Mouse (Mus musculus) embryonic fibroblast, embryonic 13.5 days (primary cell): Measurements from ENCODE around the gene 4933409G03Rik. TPM values are rescaled to one million over a fixed set of nuclear protein-coding genes. Genes with fewer than 3 reads are reported as not detected.
A peak's percentile ranks its signal among the peaks of the same experiment; 100 is the strongest.
"Not testable (repeated sequence)": the region's sequence is repeated elsewhere in the genome, so short reads cannot be mapped to it uniquely, and the experiment has no call there.

Experiments
- H3K27ac ChIP-seq: 2 replicates; pipeline ENCODE4 v1.5.1; 2012; ENCODE audit warnings: low read length, control low read depth, inconsistent platforms; ENCODE audit not compliant: insufficient read depth
- H3K4me1 ChIP-seq: 2 replicates; pipeline ENCODE4 v1.6.1; 2011; ENCODE audit warnings: low read length; ENCODE audit not compliant: control insufficient read depth, insufficient read depth
- H3K4me3 ChIP-seq: 2 replicates; pipeline ENCODE4 v1.5.1; 2011; ENCODE audit warnings: mild to moderate bottlenecking, control low read depth, low read length; ENCODE audit not compliant: insufficient read depth
- CTCF ChIP-seq: IDR thresholded peaks from 2 replicates; pipeline ENCODE4 v1.5.1; 2011; ENCODE audit warnings: mild to moderate bottlenecking, control low read depth, low read length, moderate library complexity, borderline replicate concordance; ENCODE audit not compliant: insufficient read depth
- POLR2A ChIP-seq: IDR thresholded peaks from 2 replicates; pipeline ENCODE4 v1.6.1; 2011; ENCODE audit warnings: low read depth, mild to moderate bottlenecking, control low read depth, low read length, moderate library complexity
- polyA plus RNA-seq: library from polyadenylated mRNA; stranded (reverse); fragments of >200 nt; gene quantifications from 2 replicates; pipeline ENCODE4 v1.2.4, GENCODE M21; 2011; ENCODE audit warnings: low read depth; ENCODE audit not compliant: missing spikeins, insufficient read length

The 4933409G03Rik gene
- polyA plus RNA-seq: not detected in 2 replicates

DNA sequence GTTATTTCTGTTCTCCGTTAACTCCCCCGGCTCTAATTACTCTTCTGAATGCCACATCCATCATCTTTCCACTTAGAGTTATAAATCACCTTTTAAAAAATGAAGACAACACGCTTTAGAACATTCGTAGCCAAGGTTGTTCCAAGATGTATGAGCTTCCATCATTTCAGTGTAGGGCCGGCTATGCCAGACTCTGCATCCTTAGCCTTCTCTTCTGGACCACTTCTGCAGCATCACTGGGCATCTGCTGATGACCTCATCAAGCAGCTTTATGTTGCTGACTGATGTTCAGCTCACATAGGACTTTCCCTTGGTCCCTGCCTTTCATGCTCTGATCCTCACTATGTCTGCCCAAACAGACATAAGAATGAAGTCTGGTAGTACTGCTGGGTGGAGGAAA lies at the start of gene 4933409G03Rik:
Gene 4933409G03Rik, plus strand, starts transcription at position 301 of the 400 bp plus-strand sequence.
- Histone ChIP-seq H3K27ac (no peak within 1 kb of the TSS), H3K4me3 (no peak within 1 kb of the TSS), H3K4me1 (no peaks in the 10 kb centered on the region)
- no peak for TF ChIP-seq CTCF
- TF ChIP-seq POLR2A: no peak

DNA sequence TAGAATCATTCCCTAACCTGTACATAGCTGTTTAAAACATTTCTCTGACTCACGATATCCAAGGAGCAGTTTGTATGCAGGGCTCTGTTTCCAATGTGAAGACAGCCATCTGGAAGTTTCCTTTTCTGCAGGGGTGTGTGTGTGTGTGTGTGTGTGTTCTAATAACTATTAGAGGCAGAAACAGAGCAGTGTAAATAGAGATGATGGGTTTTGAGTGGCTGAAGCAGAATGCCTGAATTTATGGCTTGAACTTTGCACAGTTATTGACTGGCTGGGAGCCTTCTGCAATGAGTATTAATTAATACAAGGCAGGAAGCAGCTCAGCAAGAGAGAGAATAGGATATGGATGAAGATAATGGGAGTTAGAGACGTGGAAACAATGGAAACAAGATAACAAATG lies 38.0 kb upstream of the 4933409G03Rik start:
- H3K27ac ChIP-seq: no peak overlapping the region
- no peaks in the 10 kb centered on the region for H3K4me1 ChIP-seq
- no peak overlapping the region for H3K4me3 ChIP-seq
- TF ChIP-seq POLR2A (no peak), CTCF (no peak)

DNA sequence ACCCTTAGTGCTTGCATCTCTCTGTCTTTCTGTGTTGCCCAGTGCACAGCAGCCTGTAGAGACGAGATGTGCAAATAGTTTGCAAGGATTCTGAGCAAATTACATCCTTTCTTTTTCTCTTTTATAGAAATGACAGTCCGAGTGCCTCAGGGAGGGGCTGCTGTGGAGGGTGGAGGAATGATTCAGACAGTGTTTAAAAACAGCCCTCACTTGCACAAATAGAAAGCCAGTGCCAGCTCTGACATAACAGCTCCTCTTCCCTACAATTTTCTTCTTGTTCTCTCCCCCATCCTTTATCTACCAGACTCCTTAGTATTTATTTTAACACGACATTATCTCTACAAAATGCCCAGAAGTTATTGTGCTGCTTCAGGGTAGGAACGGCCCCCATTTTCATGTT lies 21.4 kb upstream of the 4933409G03Rik start:
- Histone ChIP-seq H3K27ac (no peak overlapping the region), H3K4me3 (no peak overlapping the region), H3K4me1 (no peaks in the 10 kb centered on the region)
- TF ChIP-seq POLR2A: no peak
- no peak for TF ChIP-seq CTCF

DNA sequence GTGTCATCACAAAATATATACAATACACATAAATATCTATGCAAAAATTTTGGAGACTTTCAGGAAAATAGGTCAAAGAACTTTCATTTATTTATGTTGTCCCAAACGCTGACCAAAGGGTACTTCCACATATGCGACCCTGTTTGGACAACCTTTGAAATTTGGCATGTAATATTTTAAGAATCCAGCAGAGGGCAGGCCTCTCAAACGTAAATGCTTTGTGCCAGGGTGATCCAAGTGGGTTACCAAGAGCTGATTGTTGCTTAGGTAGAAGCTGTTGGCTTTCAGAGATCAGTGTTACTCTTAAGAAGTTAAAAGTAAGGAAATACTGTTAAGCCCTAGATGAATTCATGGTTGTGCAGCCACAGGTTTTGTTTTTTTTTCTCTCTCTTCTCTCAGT lies 18.9 kb upstream of the 4933409G03Rik start:
- Histone ChIP-seq H3K4me3 (no peak overlapping the region), H3K4me1 (no peaks in the 10 kb centered on the region), H3K27ac (no peak overlapping the region)
- no peak for TF ChIP-seq CTCF
- TF ChIP-seq POLR2A: no peak

DNA sequence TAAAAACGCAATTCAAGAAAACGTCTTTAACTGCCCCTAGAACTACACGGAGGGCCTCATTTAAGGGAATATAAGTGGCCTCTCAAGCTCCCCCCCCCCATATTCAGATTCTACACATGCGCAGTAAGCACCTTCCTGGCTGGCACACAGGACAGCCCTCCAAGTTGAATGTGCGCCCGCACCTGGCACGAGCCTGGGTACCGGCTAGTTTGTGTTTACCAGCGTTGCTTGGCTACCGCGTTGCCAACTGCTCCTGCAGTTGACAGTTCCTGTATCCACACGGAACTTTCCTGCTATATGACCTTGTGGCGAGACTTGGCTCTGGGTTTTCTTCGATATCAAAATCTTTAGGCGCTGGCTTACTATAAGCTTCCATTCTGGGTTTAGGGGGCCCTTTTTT lies 13.9 kb upstream of the 4933409G03Rik start:
- Histone ChIP-seq H3K4me1 (no peaks in the 10 kb centered on the region), H3K4me3 (no peak overlapping the region), H3K27ac (no peak overlapping the region)
- TF ChIP-seq CTCF (no peak), POLR2A (no peak)

DNA sequence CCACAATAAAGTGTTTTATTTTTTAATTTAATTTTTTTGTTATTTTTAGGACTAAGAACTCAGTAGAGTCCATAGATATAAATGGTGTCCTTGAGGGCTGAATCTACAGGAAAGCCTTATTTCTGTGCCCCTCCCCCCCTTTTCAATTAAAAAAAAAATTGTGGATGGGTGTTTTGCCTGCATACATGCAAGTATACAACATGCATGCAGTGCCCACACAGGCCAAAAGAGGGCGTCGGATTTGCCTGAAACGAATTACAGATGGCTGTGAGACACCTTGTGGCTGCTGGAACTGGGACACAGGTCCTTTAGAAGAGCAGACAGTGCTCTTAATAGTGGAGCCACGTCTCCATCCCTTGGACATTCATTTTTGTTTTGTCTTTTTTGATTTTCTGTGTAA lies 9.9 kb upstream of the 4933409G03Rik start:
- Histone ChIP-seq H3K4me1 (no peaks in the 10 kb centered on the region), H3K27ac (no peak overlapping the region), H3K4me3 (no peak overlapping the region)
- TF ChIP-seq CTCF (peak; percentile 22; the same call in 1 of the 2 replicates), POLR2A (no peak)

DNA sequence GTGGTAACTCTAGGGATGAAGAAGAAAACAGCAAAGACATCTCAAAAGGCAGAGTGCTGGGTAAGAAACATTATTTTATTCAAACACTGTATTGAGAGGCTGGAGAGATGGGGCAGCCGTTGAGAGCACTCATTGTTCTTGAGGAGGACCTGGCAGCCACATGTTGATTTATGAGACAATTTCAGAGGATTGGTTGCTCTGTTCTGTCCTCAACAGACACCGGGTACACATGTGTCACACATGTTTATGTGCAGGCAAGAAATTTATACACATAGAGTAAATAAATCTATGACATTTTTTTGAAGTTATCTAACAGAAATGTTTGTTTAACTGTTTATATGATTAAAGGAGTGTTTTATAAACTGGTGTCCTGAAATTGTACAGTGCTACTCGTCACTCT lies 10.6 kb downstream of the 4933409G03Rik start:
- TF ChIP-seq CTCF (no peak), POLR2A (no peak)
- Histone ChIP-seq H3K27ac (no peak overlapping the region), H3K4me3 (no peak overlapping the region), H3K4me1 (no peaks in the 10 kb centered on the region)

DNA sequence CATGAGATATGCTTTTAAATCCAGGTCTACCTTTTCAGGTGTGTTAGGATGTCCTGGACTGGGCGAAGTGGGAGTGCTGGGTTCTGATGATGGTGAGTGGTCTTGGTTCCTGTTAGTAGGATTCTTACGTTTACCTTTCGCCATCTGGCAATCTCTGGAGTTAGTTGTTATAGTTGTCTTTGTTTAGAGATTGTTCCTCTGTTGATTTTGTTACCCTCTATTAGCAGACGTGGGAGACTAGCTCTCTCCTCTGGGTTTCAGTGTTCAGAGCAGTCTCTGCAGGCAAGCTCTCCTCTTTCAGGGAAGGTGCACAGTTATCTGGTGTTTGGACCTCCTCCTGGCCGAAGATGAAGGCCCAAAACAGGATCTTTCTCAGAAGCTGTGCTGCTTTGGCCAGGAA lies 74.0 kb downstream of the 4933409G03Rik start, which contains the start of gene 4932414N04Rik:
Gene 4932414N04Rik, plus strand, starts transcription at position 301 of the 400 bp plus-strand sequence.
- H3K4me3 ChIP-seq, H3K27ac ChIP-seq, H3K4me1 ChIP-seq: not testable (repeated sequence)

Other genes starting within 250 kb of the 4933409G03Rik start
- gene Stk39, start 110.1 kb upstream of the 4933409G03Rik start, polyA plus RNA-seq: 26.3 and 26.4 TPM in 2 replicates
- not detected in 2 replicates for gene 4932414N04Rik, start 74.1 kb downstream of the 4933409G03Rik start, polyA plus RNA-seq